Mouse (Mus musculus): ENCODE measurements around the gene Gm8909. TPM values are rescaled to one million over a fixed set of nuclear protein-coding genes. Genes with fewer than 3 reads are reported as not detected.
"Not testable (repeated sequence)": the region's sequence is repeated elsewhere in the genome, so short reads cannot be mapped to it uniquely, and the experiment has no call there.

Gm8909 gene
- polyA plus RNA-seq, 2 experiments, result not detected

- Histone ChIP-seq H3K9ac (ENCODE audit: low read depth, low read length, severe bottlenecking) (0 out of 2 replicates have a peak overlapping the region, but pooled peaks have one; percentile 31), H3K27me3 (ENCODE audit: control insufficient read depth, insufficient read depth, low read length) (peaks cover 28% of the 10 kb centered on the region), H3K4me2 (replicated peaks; ENCODE audit: low read depth, low read length, severe bottlenecking) (peak overlapping the region; percentile 39), H3K4me3 (replicated peaks; ENCODE audit: low read length) (peak overlapping the region; percentile 34)
- H3K36me3 ChIP-seq (ENCODE audit: control insufficient read depth, insufficient read depth, low read length); H3K27ac ChIP-seq (replicated peaks; ENCODE audit: low read depth, low read length); H3K4me1 ChIP-seq (ENCODE audit: control insufficient read depth, insufficient read depth, low read length); ATAC-seq (ENCODE audit: low FRiP score, low read depth); H3K9me3 ChIP-seq (ENCODE audit: control insufficient read depth, low read length); DNase-seq (ENCODE audit: low spot score): not testable (repeated sequence)
- 2% methylated on average over 9 of the region's 13 CpGs for WGBS
These were observed 22.5 kb downstream of the Gm8909 start for GRCm38 (mm10) chr17:36145861-36146156.

DNA sequence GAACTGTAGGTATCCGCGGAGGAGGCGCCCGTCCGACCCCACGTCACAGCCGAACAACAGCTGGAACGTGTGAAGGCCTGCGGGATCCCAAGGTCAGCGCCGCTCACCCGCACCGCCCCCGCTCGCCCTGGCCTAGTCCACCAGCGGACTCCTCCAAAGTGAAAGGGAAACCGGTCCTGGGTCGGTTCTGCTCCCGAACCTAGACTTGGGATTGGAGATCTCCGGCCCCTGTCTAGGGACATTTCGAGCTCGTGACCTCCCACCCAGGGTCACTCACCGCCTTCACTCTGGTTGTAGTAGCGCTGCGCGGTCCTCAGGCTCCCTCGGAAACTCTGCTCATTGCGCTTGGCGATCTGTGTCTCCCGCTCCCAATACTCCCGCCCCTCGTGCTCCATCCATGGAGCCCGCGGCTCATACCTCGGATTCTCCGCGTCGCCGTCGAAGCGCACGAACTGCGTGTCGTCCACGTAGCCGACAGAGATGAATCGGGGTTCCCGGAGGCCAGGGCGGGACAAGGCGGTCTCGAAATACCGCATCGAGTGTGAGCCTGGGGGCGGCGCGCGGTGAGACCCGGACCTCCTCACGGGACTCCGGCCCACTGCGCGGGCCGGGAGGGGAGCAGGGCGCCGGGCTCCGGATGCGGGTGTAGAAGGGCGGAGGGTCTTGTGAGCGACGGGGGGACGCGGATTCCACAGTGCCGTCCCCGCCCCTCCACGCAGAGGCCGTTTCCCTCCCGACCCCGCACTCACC lies 23.1 kb downstream of the Gm8909 start:
- H3K27ac ChIP-seq (replicated peaks; ENCODE audit: low read depth, low read length), result no peak overlapping the region
- no peaks in the 10 kb centered on the region for H3K36me3 ChIP-seq (ENCODE audit: control insufficient read depth, insufficient read depth, low read length)
- H3K9me3 ChIP-seq (ENCODE audit: control insufficient read depth, low read length), result no peaks in the 10 kb centered on the region
- DNase-seq (ENCODE audit: low spot score) (no peak), ATAC-seq (ENCODE audit: low FRiP score, low read depth) (no peak)
- H3K4me2 ChIP-seq (replicated peaks; ENCODE audit: low read depth, low read length, severe bottlenecking), result peak overlapping the region; percentile 39
- no peak for TF ChIP-seq POLR2A (IDR thresholded peaks at IDR 0.05; ENCODE audit: borderline replicate concordance, extremely low read depth, insufficient read depth, insufficient read length)
- H3K4me1 ChIP-seq (ENCODE audit: control insufficient read depth, insufficient read depth, low read length), result no peaks in the 10 kb centered on the region
- H3K4me3 ChIP-seq (replicated peaks; ENCODE audit: low read length), result peak overlapping the region; percentile 34
- 2% methylated on average over 64 of the region's 78 CpGs for WGBS
- H3K9ac ChIP-seq (ENCODE audit: low read depth, low read length, severe bottlenecking), result peak overlapping the region; percentile 31; the same call in 1 of the 2 replicates
- H3K27me3 ChIP-seq (ENCODE audit: control insufficient read depth, insufficient read depth, low read length), result peaks cover 28% of the 10 kb centered on the region

DNA sequence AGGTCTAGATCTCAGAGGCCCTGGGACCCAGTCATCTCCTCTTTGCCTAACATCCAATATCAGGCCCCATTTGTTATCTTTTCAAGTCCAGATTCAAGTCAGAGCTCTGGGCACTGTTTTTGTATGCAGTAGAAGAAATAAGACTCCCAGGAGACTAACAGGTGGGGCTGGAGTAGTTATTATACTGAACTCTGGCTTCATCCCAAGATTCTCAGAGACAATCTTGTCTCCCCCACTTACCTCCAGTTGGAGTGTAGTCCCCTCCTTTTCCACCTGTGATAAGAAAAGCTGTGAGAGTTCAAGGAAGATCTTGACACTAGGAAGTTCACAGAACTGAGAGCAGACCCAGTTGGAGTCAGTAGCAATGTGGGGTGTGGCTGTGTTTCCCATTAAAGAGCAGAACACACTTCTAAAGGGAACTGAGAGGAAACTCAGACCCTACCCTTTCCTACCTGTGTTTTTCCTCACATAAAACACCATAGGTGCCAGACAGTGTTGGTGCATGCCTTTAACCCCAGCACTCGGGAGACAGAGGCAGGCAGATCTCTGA lies 32.0 kb downstream of the Gm8909 start:
- DNase-seq (ENCODE audit: low spot score); H3K9ac ChIP-seq (ENCODE audit: low read depth, low read length, severe bottlenecking); H3K9me3 ChIP-seq (ENCODE audit: control insufficient read depth, low read length); ATAC-seq (ENCODE audit: low FRiP score, low read depth); H3K27me3 ChIP-seq (ENCODE audit: control insufficient read depth, insufficient read depth, low read length); H3K4me2 ChIP-seq (replicated peaks; ENCODE audit: low read depth, low read length, severe bottlenecking); H3K27ac ChIP-seq (replicated peaks; ENCODE audit: low read depth, low read length); H3K4me1 ChIP-seq (ENCODE audit: control insufficient read depth, insufficient read depth, low read length); H3K36me3 ChIP-seq (ENCODE audit: control insufficient read depth, insufficient read depth, low read length); H3K4me3 ChIP-seq (replicated peaks; ENCODE audit: low read length): not testable (repeated sequence)
- 80% methylated on average over 1 of the region's 1 CpGs for WGBS

DNA sequence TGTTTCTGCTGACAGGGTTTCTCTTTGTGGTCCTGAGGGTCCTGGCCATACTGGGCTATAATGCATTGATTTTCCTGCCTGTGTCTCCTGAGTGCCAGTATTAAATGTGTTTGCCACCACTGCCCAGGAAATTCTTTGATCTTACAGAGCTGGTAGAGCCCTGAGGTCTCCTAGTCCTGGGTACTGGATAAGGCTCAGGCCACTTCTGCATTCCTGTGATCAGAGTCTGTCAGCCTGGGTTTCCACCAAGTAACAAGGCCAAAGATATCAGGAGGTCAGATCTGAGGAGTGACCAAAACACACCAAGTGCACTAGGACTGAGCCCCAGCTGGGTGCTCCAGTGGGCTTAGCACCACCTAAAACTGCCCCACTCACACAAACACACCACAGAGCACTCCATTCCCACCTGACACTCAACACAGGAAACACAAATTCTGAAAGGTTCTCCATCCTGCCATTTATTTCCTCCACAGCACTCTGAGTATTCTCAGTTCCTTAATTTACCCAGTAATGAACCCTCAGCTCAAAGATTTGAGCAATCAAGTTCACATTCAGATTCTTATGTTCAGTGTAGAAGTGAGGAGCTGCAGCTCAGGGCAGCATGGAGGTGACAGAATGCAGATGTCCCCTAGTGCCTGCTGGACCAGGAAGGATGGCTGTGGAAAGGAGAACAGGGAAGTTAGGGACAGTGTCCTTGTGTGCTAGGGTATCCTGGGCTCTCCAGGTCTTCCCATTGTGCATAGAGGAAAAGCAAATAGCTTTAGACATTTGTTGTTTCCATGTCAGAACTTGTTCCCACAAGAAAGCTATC lies 32.7 kb downstream of the Gm8909 start:
- H3K27me3 ChIP-seq (ENCODE audit: control insufficient read depth, insufficient read depth, low read length); H3K4me1 ChIP-seq (ENCODE audit: control insufficient read depth, insufficient read depth, low read length); H3K9ac ChIP-seq (ENCODE audit: low read depth, low read length, severe bottlenecking); H3K27ac ChIP-seq (replicated peaks; ENCODE audit: low read depth, low read length); H3K4me3 ChIP-seq (replicated peaks; ENCODE audit: low read length); ATAC-seq (ENCODE audit: low FRiP score, low read depth); DNase-seq (ENCODE audit: low spot score); H3K36me3 ChIP-seq (ENCODE audit: control insufficient read depth, insufficient read depth, low read length); H3K4me2 ChIP-seq (replicated peaks; ENCODE audit: low read depth, low read length, severe bottlenecking); H3K9me3 ChIP-seq (ENCODE audit: control insufficient read depth, low read length): not testable (repeated sequence)

DNA sequence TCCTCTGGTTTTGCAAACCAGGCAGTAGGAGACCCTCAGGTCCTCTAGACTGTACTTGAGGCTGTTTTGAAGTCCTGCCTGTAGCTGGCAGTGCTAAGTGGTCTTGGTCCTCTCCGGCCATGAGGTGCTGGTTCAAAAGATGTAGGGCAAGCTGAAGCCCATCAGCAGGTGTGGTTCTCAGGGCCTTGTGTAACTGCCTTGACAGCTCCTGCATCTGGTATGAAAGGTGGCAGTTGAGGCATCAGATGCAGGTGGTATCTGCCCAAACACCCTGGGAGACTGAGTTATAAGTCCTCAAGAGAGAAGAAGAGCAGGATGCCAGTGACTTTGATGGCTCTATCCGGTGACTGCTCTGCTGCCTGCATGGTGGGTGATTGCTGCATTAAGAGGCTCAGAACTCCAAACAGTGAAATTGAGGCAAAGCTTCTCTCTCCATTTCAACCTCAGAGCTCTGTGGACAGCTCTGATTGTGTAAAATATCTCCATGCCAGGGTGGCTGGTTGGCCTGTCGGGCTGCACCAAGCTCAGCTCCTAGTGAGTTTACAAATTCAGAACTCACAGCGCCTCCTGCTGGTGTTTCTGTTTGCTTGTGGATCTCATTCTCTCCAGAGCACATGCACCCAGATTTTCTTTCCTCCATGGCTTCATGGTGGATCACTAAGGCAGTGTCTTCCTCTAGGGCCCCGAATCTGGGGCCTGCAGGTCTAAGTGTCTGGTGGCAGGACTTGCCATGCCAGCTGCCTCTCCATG lies 36.6 kb downstream of the Gm8909 start:
- H3K9me3 ChIP-seq (ENCODE audit: control insufficient read depth, low read length), result no peaks in the 10 kb centered on the region
- no peaks in the 10 kb centered on the region for H3K27me3 ChIP-seq (ENCODE audit: control insufficient read depth, insufficient read depth, low read length)
- no peak overlapping the region for H3K4me3 ChIP-seq (replicated peaks; ENCODE audit: low read length)
- no peaks in the 10 kb centered on the region for H3K36me3 ChIP-seq (ENCODE audit: control insufficient read depth, insufficient read depth, low read length)
- no peak for DNase-seq (ENCODE audit: low spot score)
- no peak overlapping the region for H3K4me2 ChIP-seq (replicated peaks; ENCODE audit: low read depth, low read length, severe bottlenecking)
- no peak for ATAC-seq (ENCODE audit: low FRiP score, low read depth)
- H3K9ac ChIP-seq (ENCODE audit: low read depth, low read length, severe bottlenecking), result no peak overlapping the region
- TF ChIP-seq POLR2A (IDR thresholded peaks at IDR 0.05; ENCODE audit: borderline replicate concordance, extremely low read depth, insufficient read depth, insufficient read length), result no peak
- WGBS, result 76% methylated on average over 5 of the region's 5 CpGs
- H3K4me1 ChIP-seq (ENCODE audit: control insufficient read depth, insufficient read depth, low read length), result no peaks in the 10 kb centered on the region
- no peak overlapping the region for H3K27ac ChIP-seq (replicated peaks; ENCODE audit: low read depth, low read length)

- not testable (repeated sequence) for H3K36me3 ChIP-seq (ENCODE audit: control insufficient read depth, insufficient read depth, low read length); H3K9me3 ChIP-seq (ENCODE audit: control insufficient read depth, low read length); H3K27ac ChIP-seq (replicated peaks; ENCODE audit: low read depth, low read length); ATAC-seq (ENCODE audit: low FRiP score, low read depth); H3K4me2 ChIP-seq (replicated peaks; ENCODE audit: low read depth, low read length, severe bottlenecking); DNase-seq (ENCODE audit: low spot score); H3K27me3 ChIP-seq (ENCODE audit: control insufficient read depth, insufficient read depth, low read length); H3K4me1 ChIP-seq (ENCODE audit: control insufficient read depth, insufficient read depth, low read length); H3K9ac ChIP-seq (ENCODE audit: low read depth, low read length, severe bottlenecking); H3K4me3 ChIP-seq (replicated peaks; ENCODE audit: low read length)
- WGBS, result 15% methylated on average over 21 of the region's 28 CpGs
These were observed 39.1 kb downstream of the Gm8909 start, which contains the start of gene Gm7030 for GRCm38 (mm10) chr17:36128968-36129817. TSS of gene Gm7030 (minus strand) at chr17:36129425.

GRCm38 (mm10) chr17:36128525-36128924 lies 39.8 kb downstream of the Gm8909 start:
- DNase-seq (ENCODE audit: low spot score); H3K9ac ChIP-seq (ENCODE audit: low read depth, low read length, severe bottlenecking); H3K27ac ChIP-seq (replicated peaks; ENCODE audit: low read depth, low read length); H3K4me2 ChIP-seq (replicated peaks; ENCODE audit: low read depth, low read length, severe bottlenecking); H3K4me3 ChIP-seq (replicated peaks; ENCODE audit: low read length); H3K36me3 ChIP-seq (ENCODE audit: control insufficient read depth, insufficient read depth, low read length); H3K9me3 ChIP-seq (ENCODE audit: control insufficient read depth, low read length); H3K27me3 ChIP-seq (ENCODE audit: control insufficient read depth, insufficient read depth, low read length); H3K4me1 ChIP-seq (ENCODE audit: control insufficient read depth, insufficient read depth, low read length); ATAC-seq (ENCODE audit: low FRiP score, low read depth): not testable (repeated sequence)
- WGBS, result 60% methylated on average over 10 of the region's 13 CpGs

Measured in limb, embryonic 14.5 days (tissue).